Mouse (Mus musculus) left cerebral cortex, adult 6 months (tissue): ENCODE results near the gene Lipm. TPM values are rescaled to one million over a fixed set of nuclear protein-coding genes. Genes with fewer than 3 reads are reported as not detected.

Source experiments
- long read RNA-seq, 2 experiments: library from polyadenylated mRNA; unstranded; transcript quantifications; one replicate each; pipeline ENCODE4 v2.0.0; 2019 to 2020
- polyA plus RNA-seq: library from polyadenylated mRNA; unstranded; fragments of <200 nt; fragmentation: Nextera tagmentation; gene quantifications from 2 replicates; pipeline ENCODE4 v1.2.3, GENCODE M21; 2021

Lipm gene
- polyA plus RNA-seq: 0.11 TPM in 1 of 2 replicates, not detected in the other
- long read RNA-seq, experiment 1: 0 reads
- long read RNA-seq, experiment 2: 0 reads

DNA sequence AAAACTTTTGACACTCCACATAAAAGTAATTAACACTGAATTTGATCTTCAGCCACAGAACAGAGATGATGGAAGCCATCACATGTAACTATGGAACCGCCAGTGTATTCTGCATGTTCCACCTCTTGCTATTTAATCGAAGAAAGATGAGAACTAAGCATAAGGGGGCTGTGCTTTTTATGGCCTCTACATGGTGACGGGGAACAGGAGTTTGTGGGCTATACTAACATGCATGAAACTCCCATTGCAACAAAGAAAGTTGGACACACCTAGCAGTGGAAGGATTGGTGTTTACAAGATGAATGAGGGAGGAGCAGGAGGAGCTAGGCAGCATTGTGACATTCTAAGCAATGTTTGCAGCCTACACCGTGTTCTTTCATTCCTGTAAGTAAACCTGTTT is at the start of gene Lipm:
Gene Lipm (plus strand): TSS at position 301 of the 400 bp plus-strand sequence.

DNA sequence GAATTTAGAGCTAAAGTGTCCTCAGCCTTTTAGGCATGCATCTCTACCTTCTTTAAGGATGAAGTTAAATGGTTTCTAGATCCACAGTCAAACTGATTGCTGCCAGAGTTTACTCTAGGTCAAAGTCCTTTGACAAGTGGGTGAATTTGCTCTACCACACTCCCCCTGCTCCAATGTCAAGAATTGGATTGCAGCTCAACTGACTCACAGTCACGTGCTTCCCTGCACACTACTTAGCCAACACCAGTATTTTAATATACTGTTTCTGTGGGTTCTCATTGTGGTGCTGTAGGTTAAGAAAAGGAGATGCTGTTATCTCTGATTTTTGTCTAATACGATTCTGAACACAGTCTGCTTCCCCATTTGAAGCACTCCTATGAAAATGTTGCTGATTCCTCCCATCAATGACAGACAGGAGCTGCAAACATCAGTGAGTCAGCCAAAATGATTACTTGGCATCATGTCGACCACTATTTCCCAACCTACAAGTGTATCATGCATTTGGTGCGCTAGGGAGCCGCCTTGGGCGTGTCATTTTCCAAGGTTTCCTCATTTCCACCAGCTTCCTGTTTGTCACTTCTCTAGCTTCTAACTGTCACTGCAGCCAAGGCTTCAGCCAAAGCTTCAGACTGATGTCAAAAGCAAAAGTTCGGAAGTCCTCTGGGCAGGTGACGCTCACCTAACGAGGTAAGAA is 33.8 kb upstream of the Lipm start, which contains the start of gene Lipn:
Gene Lipn (plus strand): TSS at position 580 of the 694 bp plus-strand sequence.

DNA sequence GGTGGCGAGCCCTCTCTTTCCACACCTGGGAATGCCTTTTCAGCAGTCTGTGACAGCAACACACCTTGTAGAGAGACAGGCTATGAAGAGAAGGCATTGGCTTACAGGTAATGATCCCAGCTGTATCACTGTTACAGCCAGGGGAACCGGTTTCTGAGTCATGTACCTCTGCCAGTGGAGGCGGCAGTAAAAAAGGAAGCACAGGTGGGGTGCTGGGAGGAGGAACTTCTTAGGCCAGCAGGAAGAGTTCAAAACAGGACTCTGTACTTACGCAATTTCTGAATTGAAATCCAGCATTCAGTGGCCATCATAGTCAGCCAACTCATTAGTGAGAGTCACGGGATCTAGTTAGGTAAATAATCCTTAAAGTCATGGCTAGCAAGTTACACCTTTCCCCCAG is 65.2 kb downstream of the Lipm start, which contains the start of gene Ankrd22:
Gene Ankrd22 (minus strand): TSS at position 163 of the 400 bp plus-strand sequence.

Other genes starting within 250 kb of the Lipm start
- not detected in 2 replicates for gene Lipf, start 139.7 kb upstream of the Lipm start, polyA plus RNA-seq
- gene Lipk, start 92.6 kb upstream of the Lipm start, polyA plus RNA-seq: not detected in 2 replicates
- gene Lipn, start 33.6 kb upstream of the Lipm start, polyA plus RNA-seq: not detected in 2 replicates
- 0.08 TPM in 1 of 2 replicates, not detected in the other for gene Ankrd22, start 65.1 kb downstream of the Lipm start, polyA plus RNA-seq
- gene Stambpl1, start 91.3 kb downstream of the Lipm start, polyA plus RNA-seq: 11.7 TPM in 2 replicates
- 6.0 and 7.0 TPM in 2 replicates for gene Acta2, start 154.7 kb downstream of the Lipm start, polyA plus RNA-seq
- 2.4 and 2.5 TPM in 2 replicates for gene Fas, start 189.7 kb downstream of the Lipm start, polyA plus RNA-seq